Mouse (Mus musculus): ENCODE measurements around the gene Mrgpre. TPM values are rescaled to one million over a fixed set of nuclear protein-coding genes. Genes with fewer than 3 reads are reported as not detected.

Gene Mrgpre
- polyA plus RNA-seq, 1 experiment from 2014 or later: 2.7 TPM

DNA sequence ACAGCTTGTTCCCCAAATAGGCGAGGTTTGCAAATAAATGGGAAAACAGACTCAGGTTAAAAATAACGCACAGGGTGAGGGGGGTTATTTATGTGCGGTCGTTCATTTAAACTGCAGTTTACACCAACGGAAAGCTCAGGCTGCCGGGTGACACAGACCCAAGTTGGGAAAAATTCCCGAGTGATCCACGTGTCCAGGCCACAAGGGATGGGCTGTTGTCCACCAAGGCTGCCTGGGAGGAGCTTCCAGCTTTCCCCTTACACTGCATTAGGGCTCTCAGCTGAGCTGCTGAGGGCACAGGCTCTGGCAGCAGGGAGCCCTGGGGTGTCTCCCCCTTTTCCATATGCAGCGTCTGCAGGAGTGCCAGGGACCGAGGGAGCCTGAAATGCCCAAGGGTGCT is 54.4 kb downstream of the Mrgpre start:
- H3K4me2 ChIP-seq: no peak overlapping the region
- H3K36me3 ChIP-seq (ENCODE audit: control insufficient read depth, insufficient read depth, low read length): no peaks in the 10 kb centered on the region
- H3K27ac ChIP-seq (ENCODE audit: low read depth, low read length): no peak overlapping the region
- H3K9ac ChIP-seq (ENCODE audit: low read length): no peak overlapping the region
- DNase-seq (ENCODE audit: low spot score, missing footprints) (no peak), ATAC-seq (ENCODE audit: low FRiP score) (no peak)
- H3K4me3 ChIP-seq (ENCODE audit: low read depth, low read length): no peak overlapping the region
- H3K4me1 ChIP-seq (ENCODE audit: control insufficient read depth, insufficient read depth, low read length): no peaks in the 10 kb centered on the region
- H3K27me3 ChIP-seq (ENCODE audit: control insufficient read depth, insufficient read depth, low read length): no peaks in the 10 kb centered on the region
- no peaks in the 10 kb centered on the region for H3K9me3 ChIP-seq (ENCODE audit: control insufficient read depth, low read length)
- 82% methylated on average over 10 of the region's 10 CpGs for WGBS

Small RNA genes lying within 50 kb of the gene (microRNA-seq; reads per million reads assigned to microRNA genes)
- not detected for gene Gm22064

Other genes with a start within 250 kb of the Mrgpre start
- 190 and 194 TPM in 2 replicates for gene Nap1l4, start 235.4 kb downstream of the Mrgpre start, polyA plus RNA-seq (2014; fragmentation: Nextera tagmentation; extraction: Ambion mirVana)
- 68.9 and 75.7 TPM in 2 replicates for gene Cars, start 184.4 kb downstream of the Mrgpre start, polyA plus RNA-seq (2014; fragmentation: Nextera tagmentation; extraction: Ambion mirVana)
- gene Tnfrsf26, start 155.8 kb downstream of the Mrgpre start, polyA plus RNA-seq (2014; fragmentation: Nextera tagmentation; extraction: Ambion mirVana): 0.19 and 0.44 TPM in 2 replicates
- 8.0 and 9.5 TPM in 2 replicates for gene Tnfrsf22, start 134.8 kb downstream of the Mrgpre start, polyA plus RNA-seq (2014; fragmentation: Nextera tagmentation; extraction: Ambion mirVana)
- gene Tnfrsf23, start 98.6 kb downstream of the Mrgpre start, polyA plus RNA-seq (2014; fragmentation: Nextera tagmentation; extraction: Ambion mirVana): 0.29 and 0.44 TPM in 2 replicates
- 11.2 and 13.0 TPM in 2 replicates for gene Osbpl5, start 27.5 kb downstream of the Mrgpre start, polyA plus RNA-seq (2014; fragmentation: Nextera tagmentation; extraction: Ambion mirVana)
- not detected in 2 replicates for gene Mrgprg, start 17.5 kb downstream of the Mrgpre start, polyA plus RNA-seq (2014; fragmentation: Nextera tagmentation; extraction: Ambion mirVana)
- gene Nadsyn1, start 38.3 kb upstream of the Mrgpre start, polyA plus RNA-seq (2014; fragmentation: Nextera tagmentation; extraction: Ambion mirVana): 7.9 and 8.3 TPM in 2 replicates
- 88.7 and 89.8 TPM in 2 replicates for gene Dhcr7, start 38.6 kb upstream of the Mrgpre start, polyA plus RNA-seq (2014; fragmentation: Nextera tagmentation; extraction: Ambion mirVana)
- gene Gm498, start 82.3 kb upstream of the Mrgpre start, polyA plus RNA-seq (2014; fragmentation: Nextera tagmentation; extraction: Ambion mirVana): not detected in 2 replicates
- gene Shank2, start 217.4 kb upstream of the Mrgpre start, polyA plus RNA-seq (2014; fragmentation: Nextera tagmentation; extraction: Ambion mirVana): 2.2 and 2.5 TPM in 2 replicates

Data from midbrain, embryonic 11.5 days (tissue).